In the genomic region with DNA sequence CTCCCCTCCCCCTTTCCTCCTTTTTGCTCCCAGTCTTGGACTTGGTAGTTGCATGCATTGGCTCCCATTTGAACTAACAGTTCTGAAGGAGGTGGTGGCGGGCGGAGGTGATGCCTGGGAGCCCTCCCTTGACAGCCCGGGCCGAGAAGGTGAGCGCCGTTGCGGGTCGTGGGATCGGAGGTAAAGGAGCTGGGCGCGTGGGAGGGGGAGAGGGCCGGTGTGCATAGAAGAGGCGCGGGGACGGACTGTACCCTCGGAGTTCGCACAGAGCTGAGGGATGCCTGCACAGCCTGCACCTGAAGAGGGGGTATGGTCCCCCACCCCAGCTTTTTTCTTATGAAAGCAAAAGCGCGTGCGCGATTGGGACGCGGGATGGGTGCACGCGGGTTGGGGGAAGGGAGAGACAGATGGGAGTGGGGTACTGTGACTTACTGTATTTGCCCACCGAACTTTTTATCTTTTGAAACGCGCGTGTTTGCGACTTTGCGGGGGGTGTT, we compare ENCODE assay signal across 7 mouse cellular contexts. TPM values are rescaled to one million over a fixed set of nuclear protein-coding genes. Genes with fewer than 3 reads are reported as not detected.
DNase-seq lines count a peak whose midpoint lies in the region; ATAC-seq lines count a peak whose summit lies in the region.

No protein-coding gene starts in this region.

- peaks cover 3% of the 10 kb centered on the region; the same call in 1 of the 2 replicates for H3K36me3 ChIP-seq in heart, embryonic 11.5 days (ENCODE audit: control insufficient read depth, insufficient read depth, low read length)

- H3K27me3 ChIP-seq in heart, embryonic 11.5 days (ENCODE audit: control insufficient read depth, insufficient read depth, low read length) = no peaks in the 10 kb centered on the region

- peak overlapping the region; percentile 65 for H3K4me2 ChIP-seq in heart, embryonic 11.5 days

- peak overlapping the region; percentile 76 for H3K27ac ChIP-seq in heart, embryonic 11.5 days (ENCODE audit: low read depth, low read length)

- ATAC-seq in heart, embryonic 11.5 days (replicated peaks; ENCODE audit: insufficient number of reproducible peaks, low FRiP score, low TSS enrichment) = peak; percentile 69

- 0 out of 2 replicates have a peak, but pooled peaks cover 7% of the 10 kb centered on the region for H3K4me1 ChIP-seq in heart, embryonic 11.5 days (ENCODE audit: control insufficient read depth, insufficient read depth, low read length)

- peak overlapping the region; percentile 69 for H3K4me3 ChIP-seq in heart, embryonic 11.5 days (ENCODE audit: low read depth, low read length)

- intact Hi-C loops in left cerebral cortex, postnatal 14 days (cut with DNase I) = no loop called here

- WGBS in heart, embryonic 11.5 days (ENCODE audit: insufficient replicate concordance) = 18% methylated on average over 31 of the region's 31 CpGs

- H3K9me3 ChIP-seq in heart, embryonic 11.5 days (replicated peaks; ENCODE audit: control insufficient read depth, low read length) = no peaks in the 10 kb centered on the region

- peak; percentile 14 for DNase-seq in ovary, postnatal 14 days (ENCODE audit: low spot score)
- DNase-seq in ovary, adult 18-20 months (ENCODE audit: low spot score) = no peak
- DNase-seq in cerebellum, postnatal 14 days = peak; percentile 64 to 70
- DNase-seq in left cerebral cortex, postnatal 14 days (ENCODE audit: low spot score in 2 of 2) = peak; percentile 33 to 37
- peak; percentile 26 for DNase-seq in mesoderm, embryonic 11.5 days (ENCODE audit: low read depth, low spot score)
- DNase-seq in telencephalon, adult 2 months (ENCODE audit: low read depth, low spot score) = peak; percentile 5

- H3K9ac ChIP-seq in heart, embryonic 11.5 days (ENCODE audit: low read depth, low read length) = peak overlapping the region; percentile 83

RNA-seq across cellular contexts. Expression of a gene that starts 0.5 kb away (rescaled TPM):
- 307 and 308 TPM in 2 replicates for polyA plus RNA-seq in heart, embryonic 11.5 days (2014; fragmentation: Nextera tagmentation; extraction: Ambion mirVana)
- total RNA-seq in left cerebral cortex, postnatal 14 days (2021) = 100 to 1,000 TPM; 160 to 175 TPM

RNA-seq across cellular contexts. Expression of a gene that starts 0.6 kb away (rescaled TPM):
- polyA plus RNA-seq in heart, embryonic 11.5 days (2014; fragmentation: Nextera tagmentation; extraction: Ambion mirVana) = 36.6 and 39.2 TPM in 2 replicates
- 10 to 100 TPM; 40.6 to 42.5 TPM for total RNA-seq in left cerebral cortex, postnatal 14 days (2021)

RNA-seq across cellular contexts. Expression of a gene that starts 40.2 kb away (rescaled TPM):
- 165 and 182 TPM in 2 replicates for polyA plus RNA-seq in heart, embryonic 11.5 days (2014; fragmentation: Nextera tagmentation; extraction: Ambion mirVana)
- total RNA-seq in left cerebral cortex, postnatal 14 days (2021) = 100 to 1,000 TPM; 390 to 391 TPM
